Mouse (Mus musculus) heart, embryonic 14.5 days (tissue): ENCODE data around the gene Nhej1. TPM values are rescaled to one million over a fixed set of nuclear protein-coding genes. Genes with fewer than 3 reads are reported as not detected.

Experiments
- ATAC-seq: fragments of 200-750 bp; cut with Nextera tagmentation; 2 replicates; pipeline ENCODE4 v1.8.0; 2017; ENCODE audit warnings: low read depth, moderate TSS enrichment; ENCODE audit not compliant: insufficient number of reproducible peaks, insufficient read depth, low FRiP score
- H3K27ac ChIP-seq, 2 experiments: fragments of 200-500 bp in 1 of 2; fragments of 300-500 bp in 1 of 2; sonication (generic) in 1 of 2; replicated peaks in 1 of 2; 2 replicates each; pipeline ENCODE4 v1.5.1; 2012 to 2014; ENCODE audit warnings: low read depth in 2 of 2, low read length in 2 of 2, control low read depth in 1 of 2, mild to moderate bottlenecking in 1 of 2, mixed read lengths in 1 of 2; ENCODE audit not compliant: control insufficient read depth in 1 of 2, insufficient read depth in 1 of 2
- H3K27me3 ChIP-seq: fragments of 300-500 bp; sonication (generic); 2 replicates; pipeline ENCODE4 v1.6.1; 2014; ENCODE audit warnings: mild to moderate bottlenecking, low read length, control low read depth; ENCODE audit not compliant: control insufficient read depth, insufficient read depth
- H3K36me3 ChIP-seq: fragments of 300-500 bp; sonication (generic); 2 replicates; pipeline ENCODE4 v1.6.1; 2014; ENCODE audit warnings: mild to moderate bottlenecking, control low read depth, low read length, mixed read lengths; ENCODE audit not compliant: control insufficient read depth, insufficient read depth
- H3K4me1 ChIP-seq, 2 experiments: fragments of 200-500 bp in 1 of 2; fragments of 300-500 bp in 1 of 2; sonication (generic) in 1 of 2; 2 replicates each; pipeline ENCODE4 v1.6.1; 2012 to 2014; ENCODE audit warnings: low read length in 2 of 2, control low read depth in 1 of 2, mixed read lengths in 1 of 2; ENCODE audit not compliant: control insufficient read depth in 2 of 2, insufficient read depth in 2 of 2
- H3K4me2 ChIP-seq: fragments of 300-500 bp; sonication (generic); 2 replicates; pipeline ENCODE4 v1.6.1; 2014; ENCODE audit warnings: mild to moderate bottlenecking, low read length
- H3K4me3 ChIP-seq, 2 experiments: fragments of 200-500 bp in 1 of 2; fragments of 300-500 bp in 1 of 2; sonication (generic) in 1 of 2; 2 replicates each; pipeline ENCODE4 v1.5.1; 2012 to 2014; ENCODE audit warnings: low read length in 2 of 2, mild to moderate bottlenecking in 2 of 2, control low read depth in 1 of 2, low read depth in 1 of 2, moderate library complexity in 1 of 2; ENCODE audit not compliant: control insufficient read depth in 1 of 2, insufficient read depth in 1 of 2
- H3K9ac ChIP-seq: fragments of 300-500 bp; sonication (generic); 2 replicates; pipeline ENCODE4 v1.6.1; 2014; ENCODE audit warnings: mild to moderate bottlenecking, low read length
- H3K9me3 ChIP-seq: fragments of 300-500 bp; sonication (generic); 2 replicates; pipeline ENCODE4 v1.6.1; 2016; ENCODE audit warnings: low read length, control low read depth; ENCODE audit not compliant: control insufficient read depth
- WGBS: fragments of 180-500 bp; shearing (Covaris S2); extraction: QIAGEN DNeasy Blood & Tissue Kit; methylation state at CpG from one replicate; pipeline ENCODE4 v1.1.7; 2014; 5-methylcytosine and 5-hydroxymethylcytosine counted together
- polyA plus RNA-seq: library from polyadenylated mRNA; unstranded; fragments of >200 nt; fragmentation: Nextera tagmentation; extraction: Ambion mirVana; gene quantifications from 2 replicates; pipeline ENCODE4 v1.2.1, GENCODE M21; 2014

The Nhej1 gene
- polyA plus RNA-seq, 1 experiment from 2014 or later, result 7.6 TPM

GRCm38 (mm10) chr1:75024419-75025199 is 100.4 kb downstream of the Nhej1 start:
- WGBS, result 61% methylated on average over 7 of the region's 7 CpGs
- no peak for ATAC-seq
- Histone ChIP-seq H3K27ac (no peak overlapping the region), H3K4me1 (no peaks in the 10 kb centered on the region; a peak in 1 of 4 replicates), H3K4me2 (no peak overlapping the region), H3K9ac (no peak overlapping the region), H3K4me3 (no peak overlapping the region), H3K27me3 (no peaks in the 10 kb centered on the region), H3K36me3 (no peaks in the 10 kb centered on the region), H3K9me3 (no peaks in the 10 kb centered on the region)

- Histone ChIP-seq H3K4me3 (no peak overlapping the region), H3K36me3 (no peaks in the 10 kb centered on the region), H3K9me3 (no peaks in the 10 kb centered on the region), H3K9ac (no peak overlapping the region), H3K27ac (no peak overlapping the region), H3K4me2 (no peak overlapping the region), H3K4me1 (no peaks in the 10 kb centered on the region; a peak in 1 of 4 replicates), H3K27me3 (no peaks in the 10 kb centered on the region)
- no peak for ATAC-seq
- WGBS, result 80% methylated on average over 5 of the region's 5 CpGs
Observed at GRCm38 (mm10) chr1:75022216-75022615, 102.8 kb downstream of the Nhej1 start.

GRCm38 (mm10) chr1:75016846-75017245 is 108.2 kb downstream of the Nhej1 start:
- ATAC-seq, result no peak
- no peak overlapping the region; the same call in 1 of the 2 replicates for H3K9ac ChIP-seq

GRCm38 (mm10) chr1:75015551-75016265 is 109.3 kb downstream of the Nhej1 start:
- H3K4me2 ChIP-seq, result peak overlapping the region; percentile 45
- H3K36me3 ChIP-seq, result no peaks in the 10 kb centered on the region
- H3K4me1 ChIP-seq, result peaks cover 10 to 17% of the 10 kb centered on the region in 2 experiments
- peak overlapping the region; percentile 35; the same call in 1 of the 2 replicates for H3K9ac ChIP-seq
- H3K27me3 ChIP-seq, result no peaks in the 10 kb centered on the region
- H3K9me3 ChIP-seq, result no peaks in the 10 kb centered on the region
- no peak for ATAC-seq
- H3K4me3 ChIP-seq, result peak overlapping the region; percentile 4 to 14; a peak in 1 of 4 replicates
- WGBS, result 9% methylated on average over 13 of the region's 13 CpGs
- H3K27ac ChIP-seq, result peak overlapping the region; percentile 2 to 61; a peak in 1 of 4 replicates

More at GRCm38 (mm10) chr1:75016846-75017245, 108.2 kb downstream of the Nhej1 start:
- Histone ChIP-seq H3K4me2 (no peak overlapping the region), H3K27me3 (no peaks in the 10 kb centered on the region), H3K4me1 (peaks cover 10 to 17% of the 10 kb centered on the region in 2 experiments), H3K27ac (no peak overlapping the region), H3K9me3 (no peaks in the 10 kb centered on the region), H3K36me3 (no peaks in the 10 kb centered on the region), H3K4me3 (no peak overlapping the region)
- WGBS, result 6% methylated on average over 6 of the region's 6 CpGs

- Histone ChIP-seq H3K9me3 (no peaks in the 10 kb centered on the region), H3K4me2 (no peak overlapping the region), H3K27ac (no peak overlapping the region), H3K4me1 (peaks cover 10 to 17% of the 10 kb centered on the region in 2 experiments), H3K9ac (no peak overlapping the region), H3K27me3 (no peaks in the 10 kb centered on the region), H3K4me3 (no peak overlapping the region), H3K36me3 (no peaks in the 10 kb centered on the region)
- ATAC-seq, result no peak
- 63% methylated on average over 5 of the region's 5 CpGs for WGBS
Observed at GRCm38 (mm10) chr1:75014210-75014845, 110.7 kb downstream of the Nhej1 start.

GRCm38 (mm10) chr1:75010817-75011216 is 114.2 kb downstream of the Nhej1 start:
- ATAC-seq, result no peak
- peaks cover 10 to 15% of the 10 kb centered on the region in 2 experiments for H3K4me1 ChIP-seq

GRCm38 (mm10) chr1:75010203-75010602 is 114.8 kb downstream of the Nhej1 start:
- no peak overlapping the region for H3K27ac ChIP-seq
- H3K4me3 ChIP-seq, result no peak overlapping the region
- 73% methylated on average over 2 of the region's 2 CpGs for WGBS
- H3K9me3 ChIP-seq, result no peaks in the 10 kb centered on the region
- peaks cover 9 to 11% of the 10 kb centered on the region in 2 experiments for H3K4me1 ChIP-seq
- no peak overlapping the region for H3K9ac ChIP-seq
- no peaks in the 10 kb centered on the region for H3K36me3 ChIP-seq
- H3K27me3 ChIP-seq, result no peaks in the 10 kb centered on the region
- H3K4me2 ChIP-seq, result no peak overlapping the region
- no peak for ATAC-seq

More at GRCm38 (mm10) chr1:75010817-75011216, 114.2 kb downstream of the Nhej1 start:
- no peak overlapping the region for H3K27ac ChIP-seq
- H3K27me3 ChIP-seq, result no peaks in the 10 kb centered on the region
- H3K9ac ChIP-seq, result no peak overlapping the region
- no peaks in the 10 kb centered on the region for H3K36me3 ChIP-seq
- H3K4me2 ChIP-seq, result no peak overlapping the region
- H3K9me3 ChIP-seq, result no peaks in the 10 kb centered on the region
- no peak overlapping the region for H3K4me3 ChIP-seq
